Mouse (Mus musculus): ENCODE measurements at regions not wholly inside any gene's neighbourhood (a gene's known extent, or its start where the extent isn't known, plus 50 kb on each side); places are given as distances from the start of the nearest gene placed in this dataset.
A peak's percentile ranks its signal among the peaks of the same experiment; 100 is the strongest.

- Histone ChIP-seq H3K4me3 (ENCODE audit: low read depth, low read length) (no peak overlapping the region), H3K36me3 (ENCODE audit: control insufficient read depth, insufficient read depth) (no peaks in the 10 kb centered on the region), H3K9ac (ENCODE audit: low read depth, low read length) (no peak overlapping the region), H3K9me3 (ENCODE audit: control insufficient read depth) (no peaks in the 10 kb centered on the region), H3K27ac (ENCODE audit: low read depth, low read length) (no peak overlapping the region), H3K27me3 (replicated peaks; ENCODE audit: control insufficient read depth, insufficient read depth, low read length) (no peaks in the 10 kb centered on the region), H3K4me1 (replicated peaks; ENCODE audit: control insufficient read depth, insufficient read depth, low read length) (no peaks in the 10 kb centered on the region), H3K4me2 (replicated peaks; ENCODE audit: low read depth) (no peak overlapping the region)
- no peak for ATAC-seq
- 40% methylated on average over 13 of the region's 13 CpGs for WGBS
- TF ChIP-seq CTCF (IDR thresholded peaks at IDR 0.05; ENCODE audit: low read depth) = peak; percentile 84
These were observed 169.4 kb downstream of the Thbs2 start for GRCm38 (mm10) chr17:14524426-14525236.

GRCm38 (mm10) chr17:14522011-14522410, 172.0 kb downstream of the Thbs2 start:
- ATAC-seq = no peak
- 48% methylated on average over 2 of the region's 2 CpGs for WGBS
- no peaks in the 10 kb centered on the region for H3K4me1 ChIP-seq (replicated peaks; ENCODE audit: control insufficient read depth, insufficient read depth, low read length)
- H3K9ac ChIP-seq (ENCODE audit: low read depth, low read length) = no peak overlapping the region
- H3K9me3 ChIP-seq (ENCODE audit: control insufficient read depth) = no peaks in the 10 kb centered on the region
- H3K27ac ChIP-seq (ENCODE audit: low read depth, low read length) = no peak overlapping the region
- no peak overlapping the region for H3K4me3 ChIP-seq (ENCODE audit: low read depth, low read length)
- no peak for TF ChIP-seq CTCF (IDR thresholded peaks at IDR 0.05; ENCODE audit: low read depth)
- H3K36me3 ChIP-seq (ENCODE audit: control insufficient read depth, insufficient read depth) = no peaks in the 10 kb centered on the region
- no peak overlapping the region for H3K4me2 ChIP-seq (replicated peaks; ENCODE audit: low read depth)
- no peaks in the 10 kb centered on the region for H3K27me3 ChIP-seq (replicated peaks; ENCODE audit: control insufficient read depth, insufficient read depth, low read length)

GRCm38 (mm10) chr17:14520565-14520964, 173.5 kb downstream of the Thbs2 start:
- H3K27ac ChIP-seq (ENCODE audit: low read depth, low read length) = no peak overlapping the region
- no peak for ATAC-seq

GRCm38 (mm10) chr17:14519367-14519766, 174.7 kb downstream of the Thbs2 start:
- 74% methylated on average over 4 of the region's 4 CpGs for WGBS
- no peaks in the 10 kb centered on the region for H3K4me1 ChIP-seq (replicated peaks; ENCODE audit: control insufficient read depth, insufficient read depth, low read length)
- TF ChIP-seq CTCF (IDR thresholded peaks at IDR 0.05; ENCODE audit: low read depth) = no peak
- no peak for ATAC-seq
- H3K9me3 ChIP-seq (ENCODE audit: control insufficient read depth) = no peaks in the 10 kb centered on the region
- no peaks in the 10 kb centered on the region for H3K27me3 ChIP-seq (replicated peaks; ENCODE audit: control insufficient read depth, insufficient read depth, low read length)
- H3K36me3 ChIP-seq (ENCODE audit: control insufficient read depth, insufficient read depth) = no peaks in the 10 kb centered on the region
- H3K27ac ChIP-seq (ENCODE audit: low read depth, low read length) = no peak overlapping the region
- H3K4me3 ChIP-seq (ENCODE audit: low read depth, low read length) = no peak overlapping the region
- H3K4me2 ChIP-seq (replicated peaks; ENCODE audit: low read depth) = no peak overlapping the region
- H3K9ac ChIP-seq (ENCODE audit: low read depth, low read length) = no peak overlapping the region

More at GRCm38 (mm10) chr17:14520565-14520964, 173.5 kb downstream of the Thbs2 start:
- no peaks in the 10 kb centered on the region for H3K9me3 ChIP-seq (ENCODE audit: control insufficient read depth)
- no peak overlapping the region for H3K9ac ChIP-seq (ENCODE audit: low read depth, low read length)
- 17% methylated on average over 5 of the region's 5 CpGs for WGBS
- no peak overlapping the region for H3K4me2 ChIP-seq (replicated peaks; ENCODE audit: low read depth)
- H3K36me3 ChIP-seq (ENCODE audit: control insufficient read depth, insufficient read depth) = no peaks in the 10 kb centered on the region
- no peaks in the 10 kb centered on the region for H3K27me3 ChIP-seq (replicated peaks; ENCODE audit: control insufficient read depth, insufficient read depth, low read length)
- peak; percentile 89 for TF ChIP-seq CTCF (IDR thresholded peaks at IDR 0.05; ENCODE audit: low read depth)
- no peak overlapping the region for H3K4me3 ChIP-seq (ENCODE audit: low read depth, low read length)
- H3K4me1 ChIP-seq (replicated peaks; ENCODE audit: control insufficient read depth, insufficient read depth, low read length) = no peaks in the 10 kb centered on the region

- Histone ChIP-seq H3K27me3 (replicated peaks; ENCODE audit: control insufficient read depth, insufficient read depth, low read length) (no peaks in the 10 kb centered on the region), H3K4me1 (replicated peaks; ENCODE audit: control insufficient read depth, insufficient read depth, low read length) (no peaks in the 10 kb centered on the region), H3K4me3 (ENCODE audit: low read depth, low read length) (no peak overlapping the region), H3K27ac (ENCODE audit: low read depth, low read length) (no peak overlapping the region), H3K9me3 (ENCODE audit: control insufficient read depth) (no peaks in the 10 kb centered on the region), H3K36me3 (ENCODE audit: control insufficient read depth, insufficient read depth) (no peaks in the 10 kb centered on the region), H3K4me2 (replicated peaks; ENCODE audit: low read depth) (no peak overlapping the region), H3K9ac (ENCODE audit: low read depth, low read length) (no peak overlapping the region)
- WGBS = 80% methylated on average over 12 of the region's 12 CpGs
- no peak for TF ChIP-seq CTCF (IDR thresholded peaks at IDR 0.05; ENCODE audit: low read depth)
- ATAC-seq = no peak
These were observed 175.8 kb downstream of the Thbs2 start for GRCm38 (mm10) chr17:14518216-14518615.

GRCm38 (mm10) chr17:14517368-14517767, 176.7 kb downstream of the Thbs2 start:
- no peak for TF ChIP-seq CTCF (IDR thresholded peaks at IDR 0.05; ENCODE audit: low read depth)
- Histone ChIP-seq H3K4me1 (replicated peaks; ENCODE audit: control insufficient read depth, insufficient read depth, low read length) (no peaks in the 10 kb centered on the region), H3K27me3 (replicated peaks; ENCODE audit: control insufficient read depth, insufficient read depth, low read length) (no peaks in the 10 kb centered on the region), H3K9ac (ENCODE audit: low read depth, low read length) (no peak overlapping the region), H3K4me2 (replicated peaks; ENCODE audit: low read depth) (no peak overlapping the region), H3K4me3 (ENCODE audit: low read depth, low read length) (no peak overlapping the region), H3K36me3 (ENCODE audit: control insufficient read depth, insufficient read depth) (no peaks in the 10 kb centered on the region), H3K27ac (ENCODE audit: low read depth, low read length) (no peak overlapping the region), H3K9me3 (ENCODE audit: control insufficient read depth) (no peaks in the 10 kb centered on the region)
- WGBS = 79% methylated on average over 5 of the region's 5 CpGs
- ATAC-seq = no peak
